Mouse (Mus musculus) intestine, embryonic 15.5 days (tissue): Measurements from ENCODE around the gene Dscaml1. TPM values are rescaled to one million over a fixed set of nuclear protein-coding genes. Genes with fewer than 3 reads are reported as not detected.

Experiments
- ATAC-seq: fragments of 200-750 bp; cut with Nextera tagmentation; 2 replicates; pipeline ENCODE4 v1.8.0; 2017; ENCODE audit warnings: moderate TSS enrichment, moderate library complexity
- H3K27ac ChIP-seq: fragments of 300-500 bp; sonication (generic); 2 replicates; pipeline ENCODE4 v1.5.1; 2015; ENCODE audit warnings: mild to moderate bottlenecking, inconsistent platforms
- H3K27me3 ChIP-seq: fragments of 300-500 bp; sonication (generic); replicated peaks from 2 replicates; pipeline ENCODE4 v1.6.1; 2015; ENCODE audit warnings: inconsistent platforms
- H3K36me3 ChIP-seq: fragments of 300-500 bp; sonication (generic); 2 replicates; pipeline ENCODE4 v1.6.1; 2015; ENCODE audit warnings: inconsistent platforms
- H3K4me1 ChIP-seq: fragments of 300-500 bp; sonication (generic); replicated peaks from 2 replicates; pipeline ENCODE4 v1.6.1; 2015; ENCODE audit warnings: inconsistent platforms
- H3K4me2 ChIP-seq: fragments of 300-500 bp; sonication (generic); replicated peaks from 2 replicates; pipeline ENCODE4 v1.6.1; 2015; ENCODE audit warnings: mild to moderate bottlenecking, inconsistent platforms
- H3K4me3 ChIP-seq: fragments of 300-500 bp; sonication (generic); replicated peaks from 2 replicates; pipeline ENCODE4 v1.5.1; 2015; ENCODE audit warnings: inconsistent platforms
- H3K9ac ChIP-seq: fragments of 300-500 bp; sonication (generic); 2 replicates; pipeline ENCODE4 v1.6.1; 2015; ENCODE audit warnings: inconsistent platforms
- H3K9me3 ChIP-seq: fragments of 300-500 bp; sonication (generic); 2 replicates; pipeline ENCODE4 v1.6.1; 2016; ENCODE audit warnings: inconsistent platforms
- WGBS: fragments of 180-500 bp; shearing (Covaris S2); methylation state at CpG from one replicate; pipeline ENCODE4 v1.1.7; 2015; 5-methylcytosine and 5-hydroxymethylcytosine counted together
- polyA plus RNA-seq: library from polyadenylated mRNA; unstranded; fragments of >200 nt; fragmentation: Nextera tagmentation; extraction: Ambion mirVana; gene quantifications from 2 replicates; pipeline ENCODE4 v1.2.1, GENCODE M21; 2015

Dscaml1 gene
- polyA plus RNA-seq, 1 experiment from 2014 or later, result 0.44 TPM

- 0 out of 2 replicates have a peak, but pooled peaks cover 6% of the 10 kb centered on the region for H3K4me1 ChIP-seq
- no peak overlapping the region for H3K4me2 ChIP-seq
- ATAC-seq, result no peak
- no peaks in the 10 kb centered on the region for H3K27me3 ChIP-seq
- H3K27ac ChIP-seq, result no peak overlapping the region
- no peak overlapping the region for H3K9ac ChIP-seq
- H3K9me3 ChIP-seq, result no peaks in the 10 kb centered on the region
- no peak overlapping the region for H3K4me3 ChIP-seq
- 78% methylated on average over 5 of the region's 5 CpGs for WGBS
- H3K36me3 ChIP-seq, result peaks cover 7% of the 10 kb centered on the region; the same call in 1 of the 2 replicates
These were observed 369.3 kb downstream of the Dscaml1 start for GRCm38 (mm10) chr9:45795722-45796121.

- Histone ChIP-seq H3K36me3 (peaks cover 7% of the 10 kb centered on the region; the same call in 1 of the 2 replicates), H3K27ac (no peak overlapping the region), H3K4me2 (no peak overlapping the region), H3K4me1 (0 out of 2 replicates have a peak, but pooled peaks cover 6% of the 10 kb centered on the region), H3K27me3 (no peaks in the 10 kb centered on the region), H3K4me3 (no peak overlapping the region), H3K9me3 (no peaks in the 10 kb centered on the region), H3K9ac (no peak overlapping the region)
- 84% methylated on average over 3 of the region's 3 CpGs for WGBS
- no peak for ATAC-seq
These were observed 370.8 kb downstream of the Dscaml1 start for GRCm38 (mm10) chr9:45797271-45797670.

- no peak overlapping the region for H3K27ac ChIP-seq
- H3K27me3 ChIP-seq, result no peaks in the 10 kb centered on the region
- WGBS, result 25% methylated on average over 13 of the region's 13 CpGs
- no peaks in the 10 kb centered on the region for H3K9me3 ChIP-seq
- peaks cover 6% of the 10 kb centered on the region; the same call in 1 of the 2 replicates for H3K36me3 ChIP-seq
- no peak overlapping the region for H3K4me3 ChIP-seq
- H3K4me2 ChIP-seq, result no peak overlapping the region
- peak; percentile 81 for ATAC-seq
- 0 out of 2 replicates have a peak, but pooled peaks cover 6% of the 10 kb centered on the region for H3K4me1 ChIP-seq
- no peak overlapping the region for H3K9ac ChIP-seq
These were observed 372.2 kb downstream of the Dscaml1 start for GRCm38 (mm10) chr9:45798467-45799164.

DNA sequence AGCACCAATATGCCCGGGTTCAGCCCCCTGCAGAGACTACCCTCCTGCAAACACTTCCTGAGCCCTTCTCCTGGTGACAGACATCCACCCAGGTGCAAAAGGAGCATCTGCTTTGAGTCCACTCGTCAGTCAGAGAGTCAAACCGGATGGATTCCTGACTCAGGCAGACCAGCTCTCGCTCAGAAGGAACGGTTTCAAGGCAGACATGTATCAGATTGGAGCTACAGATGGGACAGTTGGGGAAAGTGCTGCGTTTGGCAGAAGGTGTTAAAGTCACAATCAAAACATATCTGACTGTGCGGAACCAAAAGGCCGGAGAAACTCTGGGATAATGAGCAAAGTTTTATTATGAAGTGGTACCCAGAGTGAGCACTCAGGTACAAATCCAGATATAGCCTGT is 373.0 kb downstream of the Dscaml1 start:
- H3K4me2 ChIP-seq, result no peak overlapping the region
- no peaks in the 10 kb centered on the region for H3K9me3 ChIP-seq
- H3K27ac ChIP-seq, result no peak overlapping the region
- H3K4me1 ChIP-seq, result 0 out of 2 replicates have a peak, but pooled peaks cover 6% of the 10 kb centered on the region
- H3K4me3 ChIP-seq, result no peak overlapping the region
- WGBS, result 83% methylated on average over 8 of the region's 8 CpGs
- no peaks in the 10 kb centered on the region for H3K27me3 ChIP-seq
- no peak for ATAC-seq
- H3K36me3 ChIP-seq, result no peaks in the 10 kb centered on the region
- H3K9ac ChIP-seq, result no peak overlapping the region

Other genes with a start within 250 kb of the Dscaml1 start
- 0.43 TPM in 1 of 2 replicates, not detected in the other for gene BC049352, start 244.6 kb upstream of the Dscaml1 start, polyA plus RNA-seq
- 29.1 and 33.6 TPM in 2 replicates for gene Tmprss4, start 222.5 kb upstream of the Dscaml1 start, polyA plus RNA-seq
- 1.4 TPM in 2 replicates for gene Il10ra, start 157.5 kb upstream of the Dscaml1 start, polyA plus RNA-seq
- 0.36 and 0.40 TPM in 2 replicates for gene Tmprss13, start 107.5 kb upstream of the Dscaml1 start, polyA plus RNA-seq
- gene Fxyd6, start 56.4 kb upstream of the Dscaml1 start, polyA plus RNA-seq, result 76.5 and 77.2 TPM in 2 replicates
- 2.6 and 3.0 TPM in 2 replicates for gene Fxyd2, start 27.0 kb upstream of the Dscaml1 start, polyA plus RNA-seq